15 mouse cellular contexts compared by ENCODE assay signal in genomic region chr9:13583952-13584351, GRCm38 (mm10).
DNase-seq lines count a peak whose midpoint lies in the region; ATAC-seq and TF ChIP-seq lines count a peak whose summit lies in the region.
"Had no signal": no experiment of that assay in that cellular context is flagged by ENCODE, and none has a peak within 500 bp of the region (broad histone marks: within the 10 kb centered on the region; RNA-seq: fewer than 3 reads in every experiment).

No protein-coding gene starts in this region.

- H3K9me3 ChIP-seq in midbrain, embryonic 16.5 days (replicated peaks; ENCODE audit: control insufficient read depth, low read length, poor library complexity, severe bottlenecking), result no peaks in the 10 kb centered on the region
- H3K9me3 ChIP-seq in midbrain, embryonic 13.5 days, result no peaks in the 10 kb centered on the region
- H3K9me3 ChIP-seq in limb, embryonic 14.5 days (ENCODE audit: control insufficient read depth, low read length), result no peaks in the 10 kb centered on the region
- H3K9me3 ChIP-seq: liver, embryonic 13.5 days had no signal

- no peaks in the 10 kb centered on the region for H3K36me3 ChIP-seq in kidney, adult 2 months (ENCODE audit: control insufficient read depth, insufficient read depth, low read length)
- H3K36me3 ChIP-seq in midbrain, embryonic 16.5 days (ENCODE audit: control insufficient read depth, insufficient read depth, low read length), result no peaks in the 10 kb centered on the region
- no peaks in the 10 kb centered on the region for H3K36me3 ChIP-seq in midbrain, embryonic 13.5 days
- H3K36me3 ChIP-seq in limb, embryonic 14.5 days (ENCODE audit: control insufficient read depth, insufficient read depth, low read length), result no peaks in the 10 kb centered on the region
- H3K36me3 ChIP-seq: liver, embryonic 13.5 days had no signal

- ATAC-seq in midbrain, embryonic 16.5 days, result no peak
- ATAC-seq in midbrain, embryonic 13.5 days, result no peak
- ATAC-seq in limb, embryonic 14.5 days (ENCODE audit: low FRiP score, low read depth), result no peak

- WGBS in kidney, adult 2 months, result 40% methylated on average over 5 of the region's 5 CpGs
- WGBS in midbrain, embryonic 16.5 days, result 43% methylated on average over 5 of the region's 5 CpGs
- WGBS in midbrain, embryonic 13.5 days, result 51% methylated on average over 5 of the region's 5 CpGs
- WGBS in limb, embryonic 14.5 days, result 28% methylated on average over 5 of the region's 5 CpGs

- TF ChIP-seq CTCF in gastrocnemius, adult 2 months (IDR thresholded peaks at IDR 0.05), result no peak
- TF ChIP-seq CTCF in kidney, adult 2 months (conservative IDR thresholded peaks at IDR 0.05; ENCODE audit: insufficient read depth, insufficient read length, low read depth, low read length), result no peak

- intact Hi-C loops in gastrocnemius, adult 2 months (cut with DNase I), result no loop called here

- no peak overlapping the region for H3K4me3 ChIP-seq in gastrocnemius, adult 2 months
- H3K4me3 ChIP-seq in kidney, adult 2 months (ENCODE audit: insufficient read depth, low read depth, low read length), result no peak overlapping the region
- no peak overlapping the region for H3K4me3 ChIP-seq in midbrain, embryonic 16.5 days (ENCODE audit: low read depth, low read length)
- no peak overlapping the region for H3K4me3 ChIP-seq in midbrain, embryonic 13.5 days (replicated peaks)
- H3K4me3 ChIP-seq in limb, embryonic 14.5 days (replicated peaks; ENCODE audit: low read length), result no peak overlapping the region
- H3K4me3 ChIP-seq: liver, embryonic 13.5 days had no signal

- no peak overlapping the region for H3K9ac ChIP-seq in midbrain, embryonic 16.5 days (ENCODE audit: low read depth, low read length)
- no peak overlapping the region for H3K9ac ChIP-seq in midbrain, embryonic 13.5 days (replicated peaks)
- no peak overlapping the region for H3K9ac ChIP-seq in limb, embryonic 14.5 days (ENCODE audit: low read depth, low read length, severe bottlenecking)
- H3K9ac ChIP-seq: liver, embryonic 13.5 days had no signal

- peaks cover 11% of the 10 kb centered on the region for H3K4me1 ChIP-seq in kidney, adult 2 months (ENCODE audit: control insufficient read depth, insufficient read depth, low read length)
- peaks cover 10% of the 10 kb centered on the region for H3K4me1 ChIP-seq in midbrain, embryonic 16.5 days (ENCODE audit: control insufficient read depth, insufficient read depth, low read length)
- H3K4me1 ChIP-seq in midbrain, embryonic 13.5 days (replicated peaks), result peaks cover 29% of the 10 kb centered on the region
- H3K4me1 ChIP-seq in limb, embryonic 14.5 days (ENCODE audit: control insufficient read depth, insufficient read depth, low read length), result peaks cover 27% of the 10 kb centered on the region

- TF ChIP-seq POLR2A in kidney, adult 2 months (IDR thresholded peaks at IDR 0.05; ENCODE audit: low read depth, low read length), result no peak
- TF ChIP-seq POLR2A in limb, embryonic 14.5 days (IDR thresholded peaks at IDR 0.05; ENCODE audit: borderline replicate concordance, extremely low read depth, insufficient read depth, insufficient read length), result no peak

- no peak overlapping the region for H3K4me2 ChIP-seq in midbrain, embryonic 16.5 days (ENCODE audit: low read length)
- no peak overlapping the region for H3K4me2 ChIP-seq in midbrain, embryonic 13.5 days (replicated peaks)
- H3K4me2 ChIP-seq in limb, embryonic 14.5 days (replicated peaks; ENCODE audit: low read depth, low read length, severe bottlenecking), result no peak overlapping the region
- H3K4me2 ChIP-seq: liver, embryonic 13.5 days had no signal

- no peak for DNase-seq in gastrocnemius, adult 2 months
- no peak for DNase-seq in gastrocnemius, adult 8-10 months (ENCODE audit: low spot score in 2 of 2)
- DNase-seq in kidney, adult 2 months, result no peak
- DNase-seq in kidney, adult 18-20 months, result no peak
- DNase-seq in limb, embryonic 14.5 days (ENCODE audit: low spot score), result peak; percentile 13
- no peak for DNase-seq in frontal cortex, postnatal 25 days (ENCODE audit: low spot score in 2 of 2)
- DNase-seq: B cell, adult 2 months; cerebellum, adult 18-20 months; gastrocnemius, postnatal 25 days; kidney, postnatal 10 days; liver, embryonic 13.5 days; right cerebral cortex, postnatal 4 days; thymus, adult 18-20 months had no signal

- peak overlapping the region; percentile 29 for H3K27ac ChIP-seq in gastrocnemius, adult 2 months
- H3K27ac ChIP-seq in kidney, adult 2 months (ENCODE audit: insufficient read depth, low read depth, low read length), result peak overlapping the region; percentile 41
- H3K27ac ChIP-seq in midbrain, embryonic 16.5 days (ENCODE audit: low read length), result peak overlapping the region; percentile 33; the same call in 1 of the 2 replicates
- no peak overlapping the region for H3K27ac ChIP-seq in midbrain, embryonic 13.5 days
- no peak overlapping the region; the same call in 1 of the 2 replicates for H3K27ac ChIP-seq in limb, embryonic 14.5 days (replicated peaks; ENCODE audit: low read depth, low read length)
- H3K27ac ChIP-seq: liver, embryonic 13.5 days had no signal

- no peaks in the 10 kb centered on the region for H3K27me3 ChIP-seq in kidney, adult 2 months (replicated peaks; ENCODE audit: control insufficient read depth, insufficient read depth, low read length)
- H3K27me3 ChIP-seq in midbrain, embryonic 16.5 days (ENCODE audit: control insufficient read depth, insufficient read depth, low read depth, low read length), result no peaks in the 10 kb centered on the region
- H3K27me3 ChIP-seq in midbrain, embryonic 13.5 days, result no peaks in the 10 kb centered on the region
- no peaks in the 10 kb centered on the region for H3K27me3 ChIP-seq in limb, embryonic 14.5 days (ENCODE audit: control insufficient read depth, insufficient read depth, low read length)
- H3K27me3 ChIP-seq: liver, embryonic 13.5 days had no signal

Comparison
In these comparisons a context has a peak if more than half of its experiments do, and no peak if none do; other contexts are left out.
1. H3K27ac ChIP-seq: peak in gastrocnemius, adult 2 months (single experiment), kidney, adult 2 months (single experiment) and midbrain, embryonic 16.5 days (single experiment); none in midbrain, embryonic 13.5 days (single experiment) and limb, embryonic 14.5 days (single experiment).